Mouse (Mus musculus) E14TG2a.4 (cell line): ENCODE data around the gene Cit.

Experiments used
- H3K27me3 ChIP-seq: 2 replicates; pipeline ENCODE4 v1.6.1; 2014; ENCODE audit warnings: low read length, control low read depth; ENCODE audit not compliant: insufficient read depth
- H3K36me3 ChIP-seq: 2 replicates; pipeline ENCODE4 v1.6.1; 2014; ENCODE audit warnings: low read length, control low read depth; ENCODE audit not compliant: insufficient read depth
- H3K4me1 ChIP-seq: replicated peaks from 2 replicates; pipeline ENCODE4 v1.6.1; 2014; ENCODE audit warnings: low read depth, low read length, control low read depth
- H3K4me3 ChIP-seq: replicated peaks from 2 replicates; pipeline ENCODE4 v1.5.1; 2014; ENCODE audit warnings: mild to moderate bottlenecking, low read length
- H3K9me3 ChIP-seq: 2 replicates; pipeline ENCODE4 v1.6.1; 2014; ENCODE audit warnings: low read length, control low read depth
- CTCF ChIP-seq: conservative IDR thresholded peaks from 2 replicates; pipeline ENCODE4 v1.5.1; 2014; ENCODE audit warnings: low read length
- NANOG ChIP-seq: IDR thresholded peaks from 2 replicates; pipeline ENCODE4 v1.6.1; 2014; ENCODE audit warnings: borderline replicate concordance, low read length, mixed read lengths
- POU5F1 ChIP-seq: IDR thresholded peaks from 2 replicates; pipeline ENCODE4 v1.6.1; 2014; ENCODE audit warnings: low read length, borderline replicate concordance

Gene Cit

DNA sequence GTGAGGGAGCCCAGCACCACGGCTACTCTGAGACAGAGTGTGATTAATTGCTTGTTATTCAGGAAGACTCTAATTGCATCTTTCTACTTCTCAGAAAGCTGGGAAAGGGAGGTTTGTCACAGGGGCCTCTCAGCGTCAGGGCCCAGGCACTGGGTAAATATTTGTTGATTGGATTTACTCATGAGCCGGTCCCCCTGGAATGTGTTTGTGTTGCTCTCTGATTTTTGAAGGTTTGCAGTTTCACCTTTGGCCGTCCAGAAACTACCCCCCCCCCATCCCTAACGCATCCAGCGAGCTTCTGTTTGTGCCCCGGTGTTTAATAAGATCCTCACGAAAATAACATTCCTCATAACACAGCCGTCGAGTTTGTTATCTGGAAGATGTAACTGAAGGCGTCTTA lies 65.4 kb downstream of the Cit start:
- H3K4me1 ChIP-seq = peaks cover 44% of the 10 kb centered on the region
- no peak for TF ChIP-seq CTCF
- TF ChIP-seq POU5F1 = no peak
- no peak for TF ChIP-seq NANOG
- H3K9me3 ChIP-seq = no peaks in the 10 kb centered on the region
- H3K4me3 ChIP-seq = no peak overlapping the region
- H3K27me3 ChIP-seq = no peaks in the 10 kb centered on the region
- peaks cover 70% of the 10 kb centered on the region for H3K36me3 ChIP-seq

DNA sequence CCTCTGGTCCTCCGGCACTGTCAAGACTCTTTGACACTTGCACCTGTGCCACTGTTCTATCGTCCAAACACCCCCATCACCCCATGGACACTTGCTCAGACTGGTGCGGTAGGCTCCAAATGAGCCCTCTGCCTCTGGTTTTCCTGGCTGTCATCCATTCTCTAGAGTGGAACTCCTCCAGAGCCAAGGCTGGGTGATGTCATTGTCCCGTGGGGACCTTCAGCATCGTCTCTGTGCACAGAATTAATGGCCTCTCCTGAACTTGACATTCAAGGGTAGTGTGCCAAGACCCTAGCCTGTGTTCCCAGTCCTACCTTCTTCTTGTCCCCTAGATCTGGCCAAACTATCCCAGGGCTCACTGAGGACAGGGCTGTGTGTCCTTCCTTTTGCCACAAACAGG lies 70.4 kb downstream of the Cit start:
- Histone ChIP-seq H3K4me1 (peaks cover 39% of the 10 kb centered on the region), H3K9me3 (no peaks in the 10 kb centered on the region), H3K27me3 (no peaks in the 10 kb centered on the region), H3K4me3 (no peak overlapping the region), H3K36me3 (peaks cover 60% of the 10 kb centered on the region)
- no peak for TF ChIP-seq NANOG
- TF ChIP-seq POU5F1 = no peak
- TF ChIP-seq CTCF = no peak

DNA sequence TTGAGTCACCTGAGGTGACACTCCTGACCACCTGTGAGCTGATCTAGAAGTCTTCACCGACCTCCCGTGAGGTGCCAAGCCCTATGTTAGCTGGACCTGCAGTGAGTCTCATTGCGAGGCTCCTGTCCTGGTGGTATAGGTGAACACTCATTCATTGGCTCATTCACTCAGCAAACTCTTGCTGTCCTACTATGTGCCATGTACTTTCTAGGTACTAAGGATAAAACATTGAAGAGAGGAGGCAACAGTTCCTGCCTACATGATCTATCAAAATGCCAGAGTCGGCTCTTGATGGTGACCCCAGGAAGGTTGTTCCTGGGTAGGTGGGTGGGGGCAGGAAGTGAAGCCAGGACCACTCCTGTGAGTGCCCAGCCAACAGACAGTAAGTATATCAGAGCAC lies 72.9 kb downstream of the Cit start:
- Histone ChIP-seq H3K4me3 (no peak overlapping the region), H3K36me3 (peaks cover 42% of the 10 kb centered on the region), H3K4me1 (peaks cover 32% of the 10 kb centered on the region), H3K9me3 (no peaks in the 10 kb centered on the region), H3K27me3 (no peaks in the 10 kb centered on the region)
- TF ChIP-seq NANOG (no peak), CTCF (no peak), POU5F1 (no peak)

DNA sequence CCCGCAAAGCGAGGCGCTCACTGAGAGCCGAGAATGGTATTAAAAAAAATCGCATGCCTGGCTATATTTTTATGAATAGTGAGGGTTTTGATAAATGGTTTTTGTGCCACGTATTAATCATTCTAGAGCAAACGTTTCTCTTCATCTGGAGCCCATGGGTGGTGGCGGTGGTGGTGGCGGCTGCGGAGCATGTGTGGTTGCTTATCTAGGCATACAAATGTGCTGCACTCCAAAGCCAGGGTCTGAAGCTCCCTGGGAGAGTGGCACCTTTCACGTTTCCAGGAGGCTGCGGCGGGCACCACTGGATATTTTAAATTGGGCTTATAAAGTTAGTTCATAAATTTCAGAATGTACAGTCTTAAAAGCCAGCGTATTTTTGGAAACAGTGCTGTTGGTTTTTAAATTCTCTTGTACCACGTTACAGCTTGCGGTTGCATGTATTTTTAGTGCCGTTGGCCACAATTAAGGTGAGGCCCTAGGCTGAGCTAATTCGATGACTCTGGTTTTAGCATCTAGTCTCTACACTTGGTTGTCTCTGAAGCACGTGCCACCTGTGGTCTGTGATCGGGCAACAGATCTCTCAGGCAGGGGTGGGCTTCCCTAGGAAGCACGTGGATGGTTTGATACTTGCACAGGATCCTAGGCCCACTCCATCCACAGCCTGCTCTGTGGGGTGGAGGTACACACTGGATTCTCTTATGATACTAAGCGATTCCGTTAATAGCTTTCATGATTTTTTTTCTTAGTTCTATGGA lies 73.7 kb downstream of the Cit start:
- TF ChIP-seq NANOG (no peak), POU5F1 (no peak), CTCF (no peak)
- Histone ChIP-seq H3K4me1 (peaks cover 32% of the 10 kb centered on the region), H3K4me3 (0 out of 2 replicates have a peak overlapping the region, but pooled peaks have one; percentile 4), H3K27me3 (no peaks in the 10 kb centered on the region), H3K9me3 (no peaks in the 10 kb centered on the region), H3K36me3 (peaks cover 39% of the 10 kb centered on the region)

DNA sequence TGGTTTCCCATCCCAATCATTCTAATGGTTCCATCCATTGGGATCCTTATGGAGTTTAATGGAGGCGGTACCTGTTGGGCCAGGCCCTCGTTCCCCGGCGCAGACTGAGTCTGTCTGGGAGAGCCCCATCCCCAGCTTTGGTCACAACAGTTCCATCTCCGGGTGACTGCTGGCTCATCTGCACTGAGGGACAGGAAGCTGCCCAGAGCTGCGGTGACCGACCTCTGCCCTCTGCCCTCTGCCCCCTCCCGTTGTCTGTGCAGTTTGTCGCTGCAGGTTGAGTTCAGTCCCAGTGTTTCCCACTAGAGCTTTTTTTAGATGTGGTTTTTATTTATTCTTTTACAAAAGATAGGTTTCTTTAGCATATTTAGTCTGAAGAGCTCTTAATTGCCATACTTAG lies 76.9 kb downstream of the Cit start:
- Histone ChIP-seq H3K4me1 (peaks cover 54% of the 10 kb centered on the region), H3K4me3 (no peak overlapping the region), H3K27me3 (no peaks in the 10 kb centered on the region), H3K9me3 (no peaks in the 10 kb centered on the region), H3K36me3 (peaks cover 45% of the 10 kb centered on the region)
- TF ChIP-seq POU5F1 = no peak
- TF ChIP-seq NANOG = no peak
- TF ChIP-seq CTCF = no peak

DNA sequence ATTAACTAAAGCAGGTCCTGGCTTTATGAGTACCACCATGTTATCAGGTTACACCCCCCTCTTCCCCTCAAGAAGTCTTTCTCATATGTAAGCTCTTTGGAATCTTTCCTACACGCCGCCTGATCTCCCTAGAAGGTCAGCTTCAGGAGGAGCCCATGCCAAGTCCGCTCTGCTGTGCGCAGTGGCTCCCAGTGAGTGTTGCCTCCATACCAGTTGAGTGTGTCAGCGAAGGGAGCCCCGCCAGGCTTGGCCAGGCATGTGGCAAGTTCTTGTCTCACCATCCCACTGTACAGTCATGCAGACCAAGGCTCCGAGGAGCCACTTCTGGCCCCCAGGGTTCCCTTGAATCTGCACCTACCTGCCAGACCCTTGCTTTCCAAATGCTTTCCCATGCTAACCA lies 79.9 kb downstream of the Cit start:
- Histone ChIP-seq H3K4me1 (peaks cover 46% of the 10 kb centered on the region), H3K27me3 (no peaks in the 10 kb centered on the region), H3K9me3 (no peaks in the 10 kb centered on the region), H3K36me3 (peaks cover 62% of the 10 kb centered on the region), H3K4me3 (no peak overlapping the region)
- TF ChIP-seq POU5F1 = no peak
- no peak for TF ChIP-seq NANOG
- no peak for TF ChIP-seq CTCF

DNA sequence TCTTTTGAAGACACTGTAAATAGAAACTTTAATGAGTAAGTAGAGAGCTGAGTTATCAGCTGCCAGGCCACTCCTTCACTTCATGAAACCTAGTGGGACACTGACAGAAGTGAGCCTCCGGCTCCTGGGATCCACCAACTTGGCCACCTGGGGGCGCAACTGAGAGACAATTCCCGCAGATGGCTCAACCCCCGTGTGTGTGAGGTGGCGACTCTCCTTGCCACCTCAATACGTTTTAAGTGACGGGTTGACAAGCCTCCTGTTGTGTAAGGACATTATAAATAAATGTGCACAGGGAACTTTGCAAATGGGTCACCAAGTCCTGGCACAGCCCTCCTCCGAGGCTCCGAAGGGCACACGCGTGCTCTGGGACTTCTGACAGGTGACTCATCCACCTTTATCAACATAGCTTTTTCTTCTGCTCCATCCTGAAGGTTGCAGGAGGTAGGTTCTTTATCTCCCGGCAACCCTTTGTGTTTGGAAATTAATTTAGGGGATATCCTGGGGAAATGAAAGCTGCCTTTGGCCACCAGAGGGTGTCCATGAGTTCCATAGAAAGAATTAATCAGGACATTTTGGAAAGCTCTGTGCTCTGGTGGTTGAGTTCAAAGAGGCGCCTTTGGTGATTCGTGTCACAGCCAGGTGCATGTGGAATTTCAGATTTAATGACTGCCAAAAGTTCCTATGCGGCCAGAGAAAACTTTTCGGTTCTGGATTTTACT lies 83.9 kb downstream of the Cit start:
- peaks cover 57% of the 10 kb centered on the region for H3K4me1 ChIP-seq
- no peaks in the 10 kb centered on the region for H3K27me3 ChIP-seq
- peaks cover 81% of the 10 kb centered on the region for H3K36me3 ChIP-seq
- TF ChIP-seq POU5F1 (no peak), CTCF (peak; percentile 33)
- H3K4me3 ChIP-seq = no peak overlapping the region
- H3K9me3 ChIP-seq = no peaks in the 10 kb centered on the region

DNA sequence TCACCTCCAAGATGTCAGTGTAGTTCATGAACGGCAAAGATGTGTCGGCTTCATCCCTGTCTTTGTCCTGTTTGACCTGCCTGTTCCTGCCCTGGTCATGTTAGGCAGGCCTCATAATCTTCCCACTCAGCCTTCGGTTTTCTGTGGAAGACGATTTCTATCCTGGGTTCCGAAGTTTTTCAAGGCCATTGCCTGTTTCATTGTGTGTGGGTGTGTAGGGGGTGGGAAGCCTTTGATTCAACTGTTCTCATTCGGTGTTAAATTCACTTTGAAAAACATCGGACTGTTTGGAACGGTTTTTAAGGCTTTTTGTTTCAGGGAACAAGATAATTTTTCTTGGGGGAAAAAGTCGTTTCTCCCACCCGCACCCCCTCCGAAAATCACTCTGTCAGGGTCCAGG lies 87.2 kb downstream of the Cit start:
- Histone ChIP-seq H3K9me3 (no peaks in the 10 kb centered on the region), H3K27me3 (no peaks in the 10 kb centered on the region), H3K36me3 (peaks cover 84% of the 10 kb centered on the region), H3K4me1 (peaks cover 37% of the 10 kb centered on the region), H3K4me3 (no peak overlapping the region)
- TF ChIP-seq POU5F1 (no peak), NANOG (no peak), CTCF (no peak)
